Mouse (Mus musculus): ENCODE data around the gene Tesmin.

DNA sequence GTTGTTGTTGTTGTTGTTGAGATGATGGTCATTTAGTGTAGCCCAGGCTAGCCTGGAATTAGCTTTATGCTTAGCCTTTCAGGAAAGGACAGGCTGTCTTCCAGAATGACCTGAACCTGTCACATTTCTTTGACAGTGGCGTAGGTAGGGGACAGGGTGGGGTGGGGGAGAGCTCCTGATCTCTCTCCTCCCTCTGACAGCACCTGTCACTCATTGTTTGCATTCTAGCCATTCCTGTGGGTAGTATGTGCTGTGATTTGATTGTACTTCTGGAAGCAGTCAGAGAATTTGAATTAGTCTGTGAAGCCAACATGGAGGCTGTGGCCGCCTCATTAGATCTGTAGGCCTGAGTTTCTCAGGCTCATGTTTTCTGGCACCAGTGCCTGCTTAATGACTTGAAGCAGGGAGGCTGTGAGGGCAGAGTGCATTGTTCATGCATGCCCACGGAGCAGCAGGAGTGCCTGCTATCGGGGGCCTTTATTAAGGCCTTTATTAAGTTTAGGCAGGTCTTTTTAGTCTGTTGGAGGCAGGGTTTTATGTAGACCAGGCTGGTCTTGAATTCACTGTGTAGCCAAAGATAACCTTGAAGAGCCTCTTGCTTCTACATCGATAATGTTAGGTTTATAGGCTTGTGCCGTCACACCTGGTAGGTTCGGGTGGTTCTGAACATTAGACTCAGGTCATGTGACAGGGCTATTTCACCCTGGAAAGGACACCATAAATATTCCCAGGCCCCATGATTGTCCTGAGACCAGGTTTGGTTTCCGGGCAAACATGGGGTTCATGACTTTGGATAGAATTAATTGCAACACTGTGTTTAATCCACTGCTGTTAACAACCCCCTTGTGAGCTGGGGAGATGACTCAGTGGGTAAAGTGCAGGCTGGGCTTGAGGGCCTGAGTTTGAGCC is 43.8 kb upstream of the Tesmin start:
- TF ChIP-seq CTCF (IDR thresholded peaks at IDR 0.05; ENCODE audit: borderline replicate concordance, insufficient read depth, low read depth, low read length) (no peak), POLR2A (IDR thresholded peaks at IDR 0.05; ENCODE audit: borderline replicate concordance, insufficient read depth, low read length) (no peak)
